Mouse (Mus musculus) adrenal gland (tissue): ENCODE data around the gene Gucy1b2.

ENCODE experiments used
- intact Hi-C: fragments of 180-260 bp; cut with DNase I; formaldehyde crosslinking; loops from one replicate; pipeline ENCODE4 v1.15.1; 2025
- long read RNA-seq, 2 experiments: library from polyadenylated mRNA; unstranded; transcript quantifications; one replicate each; pipeline ENCODE4 v2.0.0; 2020; ENCODE audit warnings: borderline replicate concordance in 1 of 2; ENCODE audit not compliant: insufficient replicate concordance in 1 of 2

Gene Gucy1b2
- long read RNA-seq, experiment 1, result 0 reads
- long read RNA-seq, experiment 2, partial matches to known transcripts, result 1 of 1 reads
- long read RNA-seq, experiment 2, other reads (novel, unspliced or antisense), result 0 of 1 reads

GRCm38 (mm10) chr14:62456239-62456747 is at the start of gene Gucy1b2:
Gene Gucy1b2, minus strand, starts transcription at chr14:62456289.
- intact Hi-C loops, result loop anchor here (1.0 to 10.0 kb wide), 5 partner anchors 124 to 879 kb away; no protein-coding TSS in a partner anchor

GRCm38 (mm10) chr14:62497391-62497790 is 41.3 kb upstream of the Gucy1b2 start:
- intact Hi-C loops, result no loop called here

DNA sequence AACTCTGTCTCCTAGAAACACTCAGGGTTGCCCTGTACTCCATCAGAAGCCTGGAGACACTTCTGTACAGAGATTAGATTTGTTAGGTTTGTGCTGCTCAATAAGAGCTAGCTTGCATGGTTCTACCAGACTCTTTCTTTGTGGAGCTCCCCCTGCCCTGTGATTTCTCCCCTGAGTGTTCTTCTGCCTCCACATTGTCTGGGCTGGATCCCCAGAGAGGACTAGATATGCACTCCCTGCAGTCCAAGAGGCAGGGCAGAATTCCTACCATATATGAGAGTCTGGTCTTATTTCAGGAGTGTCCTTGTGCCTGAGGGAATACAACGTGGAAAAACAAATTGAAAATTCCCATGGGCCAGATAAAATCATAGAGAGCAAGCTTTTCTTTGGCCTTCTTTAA is 40.4 kb upstream of the Gucy1b2 start:
- intact Hi-C loops, result no loop called here

DNA sequence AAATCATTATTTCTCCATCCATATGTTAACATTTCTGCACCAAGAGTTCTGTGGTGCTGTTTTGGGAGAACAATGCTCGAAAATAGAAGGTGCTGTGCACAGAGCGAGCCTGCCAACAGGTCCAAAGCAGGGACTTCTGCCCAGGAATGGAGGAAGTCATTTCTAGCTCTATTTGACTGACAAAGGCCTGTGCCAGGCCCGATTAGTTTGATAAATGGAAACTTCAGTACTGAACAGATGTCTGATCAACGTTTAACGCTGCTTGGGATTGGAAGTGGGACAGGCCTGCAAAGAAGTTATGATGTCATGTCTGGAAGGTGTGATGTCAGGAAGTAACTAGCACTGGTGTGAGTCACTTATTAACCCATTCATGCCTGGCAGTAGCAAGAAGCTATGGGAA is 37.4 kb upstream of the Gucy1b2 start:
- intact Hi-C loops, result loop anchor here (2.0 to 5.0 kb wide), 3 partner anchors 114 to 483 kb away; no protein-coding TSS in a partner anchor

DNA sequence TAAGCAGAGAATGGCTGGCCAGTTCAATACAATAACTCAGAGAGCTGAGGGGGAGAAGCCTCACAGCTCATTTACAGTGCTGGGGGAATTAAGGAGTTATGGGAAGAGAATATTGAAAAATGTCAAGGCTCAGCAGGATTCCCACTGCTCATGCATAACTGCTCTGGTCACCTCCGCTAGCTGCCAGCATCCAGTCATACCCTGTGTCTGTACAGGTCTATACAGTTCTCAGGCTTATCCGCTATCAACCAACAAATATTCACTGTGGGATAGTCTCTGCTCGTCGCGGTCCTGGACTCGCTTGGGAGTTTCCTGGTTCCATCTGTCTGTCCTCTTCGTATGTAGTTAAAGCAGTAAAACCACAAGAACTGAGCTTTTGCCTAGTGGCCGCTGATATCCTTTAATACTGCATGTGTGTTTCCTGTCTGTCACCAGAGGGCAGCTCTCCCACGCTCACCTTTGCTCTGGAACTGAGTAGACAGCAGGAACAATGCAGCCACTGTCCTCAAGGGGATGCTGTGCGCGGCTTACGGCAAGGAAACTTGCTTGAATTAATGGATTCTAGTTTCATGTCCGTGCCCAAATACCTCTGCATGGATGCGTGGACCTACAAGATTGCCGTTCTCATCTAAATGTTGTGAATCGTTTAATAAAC is 36.2 kb upstream of the Gucy1b2 start:
- intact Hi-C loops, result loop anchor here (2.0 to 5.0 kb wide), 3 partner anchors 115 to 484 kb away; no protein-coding TSS in a partner anchor

- intact Hi-C loops, result no loop called here
Measured at GRCm38 (mm10) chr14:62488270-62488669, 32.2 kb upstream of the Gucy1b2 start.

DNA sequence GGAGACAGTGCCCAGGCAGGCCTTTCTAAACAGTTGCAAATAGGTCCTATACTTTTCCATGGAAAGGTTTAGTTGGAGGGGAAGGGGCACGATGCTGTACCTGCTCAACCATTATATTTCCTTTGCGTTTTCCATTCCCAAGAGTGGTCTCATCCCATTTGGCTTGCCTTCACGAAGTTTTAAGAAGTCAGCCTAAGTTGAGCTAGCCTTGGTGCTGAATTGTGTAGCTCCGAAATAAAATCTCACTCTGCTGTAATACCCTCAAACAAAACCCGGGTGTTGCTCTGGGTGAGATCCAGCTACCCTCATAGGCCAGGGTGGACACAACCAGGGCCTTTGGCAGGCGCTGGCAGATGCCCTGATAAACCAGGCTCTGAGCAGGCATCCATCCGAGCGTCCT is 25.3 kb upstream of the Gucy1b2 start:
- intact Hi-C loops, result no loop called here

GRCm38 (mm10) chr14:62479395-62479794 is 23.3 kb upstream of the Gucy1b2 start:
- intact Hi-C loops, result no loop called here

GRCm38 (mm10) chr14:62474481-62474880 is 18.4 kb upstream of the Gucy1b2 start:
- intact Hi-C loops, result no loop called here

DNA sequence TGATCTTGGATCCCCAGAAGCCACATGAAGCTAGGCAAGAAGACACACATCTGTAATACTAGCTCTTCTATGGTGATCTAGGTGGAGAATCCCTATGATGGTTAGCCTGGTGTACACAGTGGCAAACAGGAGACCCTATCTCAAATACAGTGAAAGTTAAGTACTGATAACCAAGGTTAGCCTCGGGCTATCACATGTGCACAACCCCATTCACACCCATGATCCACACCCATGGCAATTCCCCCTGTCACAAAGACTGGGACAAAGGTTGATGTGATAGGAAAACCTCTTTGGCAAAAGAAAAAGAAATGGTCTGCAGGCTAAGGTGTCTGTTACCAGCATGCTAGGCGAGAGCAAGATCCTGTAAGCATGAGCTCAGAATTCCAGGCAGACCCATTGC is 16.0 kb upstream of the Gucy1b2 start:
- intact Hi-C loops, result no loop called here

DNA sequence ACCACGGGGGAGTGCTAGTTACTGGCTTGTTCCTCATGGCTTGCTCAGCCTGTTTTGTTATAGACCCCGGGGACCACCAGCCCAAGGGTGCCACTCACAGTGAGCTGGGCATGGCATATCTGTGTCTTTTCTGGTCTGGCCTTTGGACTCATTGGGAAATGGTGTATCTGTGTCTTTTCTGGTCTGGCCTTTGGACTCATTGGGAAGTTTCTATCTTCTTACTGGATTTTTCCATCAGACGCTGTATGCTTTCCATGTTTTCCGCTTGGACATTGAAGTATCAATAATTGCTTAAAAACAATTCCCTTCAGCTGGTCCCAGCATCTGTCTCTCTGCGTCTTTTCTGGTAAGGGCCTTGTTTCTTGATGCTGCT is 12.7 kb upstream of the Gucy1b2 start:
- intact Hi-C loops, result no loop called here

- intact Hi-C loops, result no loop called here
Measured at GRCm38 (mm10) chr14:62468119-62468752, 12.1 kb upstream of the Gucy1b2 start.

GRCm38 (mm10) chr14:62464966-62465365 is 8.9 kb upstream of the Gucy1b2 start:
- intact Hi-C loops, result no loop called here

- intact Hi-C loops, result loop anchor here (5.0 to 10.0 kb wide), 4 partner anchors 127 to 882 kb away; no protein-coding TSS in a partner anchor
Measured at GRCm38 (mm10) chr14:62459541-62459940, 3.5 kb upstream of the Gucy1b2 start.

DNA sequence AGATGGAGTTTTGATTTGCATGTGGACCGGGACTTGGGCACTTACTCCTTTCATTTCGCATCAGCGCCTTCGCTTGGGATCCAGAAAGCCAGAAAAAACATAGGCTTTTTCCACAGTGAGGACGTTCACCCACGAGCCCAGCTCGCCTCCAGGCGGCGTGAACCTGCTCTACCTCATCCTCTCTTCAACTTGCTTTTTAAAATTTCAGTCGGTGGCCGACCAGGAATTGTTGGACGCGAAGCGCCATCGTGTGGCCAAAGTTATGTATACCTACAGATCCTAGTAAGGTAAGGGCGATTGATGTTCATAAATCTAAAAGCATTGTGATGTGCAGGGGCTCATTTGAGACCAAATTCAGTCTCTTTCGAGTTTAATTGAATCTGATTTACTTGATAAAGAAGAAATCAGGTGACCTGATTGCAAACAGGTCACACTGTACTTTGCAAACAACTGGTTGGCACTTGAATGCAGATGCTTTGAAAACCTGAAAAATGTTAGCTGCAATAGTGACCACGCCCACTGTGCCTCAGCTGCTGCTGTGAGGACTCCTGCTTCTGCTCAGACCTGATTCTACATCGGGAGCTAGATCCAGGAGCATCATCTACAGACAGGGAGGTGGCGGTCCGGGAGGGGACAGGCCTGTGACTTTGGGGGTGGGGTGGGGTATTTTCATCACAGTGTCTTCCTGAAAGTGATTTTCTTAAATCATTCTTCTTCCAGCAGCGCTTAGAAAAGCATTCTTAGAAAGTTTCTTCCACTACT is 1.5 kb upstream of the Gucy1b2 start:
- intact Hi-C loops, result loop anchor here (5.0 to 10.0 kb wide), 4 partner anchors 125 to 880 kb away; no protein-coding TSS in a partner anchor

- intact Hi-C loops, result loop anchor here (5.0 to 10.0 kb wide), 4 partner anchors 123 to 878 kb away; no protein-coding TSS in a partner anchor
Measured at GRCm38 (mm10) chr14:62455570-62455879, 564 bp downstream of the Gucy1b2 start.

DNA sequence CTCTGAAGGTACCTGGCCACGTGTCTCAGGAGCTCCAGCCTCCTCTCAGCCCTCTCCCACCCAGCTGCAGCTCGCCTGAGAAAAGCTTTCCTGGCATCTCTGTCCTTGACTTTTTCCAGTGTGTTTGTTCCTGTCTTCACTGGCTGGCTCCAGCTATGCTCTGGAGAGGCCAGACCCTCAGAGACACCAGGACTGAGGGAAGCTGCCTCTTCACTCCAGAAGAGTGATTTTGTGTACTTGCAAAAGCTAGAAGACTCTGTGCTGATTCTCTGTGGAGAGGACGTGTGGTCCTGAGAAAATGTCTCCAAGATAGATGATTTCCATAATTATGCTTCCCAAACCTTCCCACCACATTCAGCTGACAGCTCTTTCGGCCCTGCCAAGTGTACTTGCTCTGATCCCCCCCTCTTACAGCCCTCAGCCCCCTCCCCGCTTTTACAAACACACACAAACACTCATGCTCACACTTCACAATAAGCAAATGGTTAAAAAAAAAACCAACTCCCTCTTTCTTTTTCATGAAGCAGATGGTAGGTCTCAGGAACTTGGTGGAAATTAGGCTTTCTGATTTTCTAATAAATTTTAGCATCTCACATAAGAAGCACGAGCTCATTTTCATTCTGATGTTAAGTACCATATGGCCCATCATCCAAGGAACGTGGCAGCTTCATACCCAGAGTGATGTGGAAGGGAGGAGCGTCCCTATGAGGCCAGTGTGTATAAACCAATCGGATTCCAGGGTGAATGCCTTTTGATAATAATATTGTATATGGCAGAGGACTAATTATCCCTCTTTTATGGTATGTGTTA is 1.1 kb downstream of the Gucy1b2 start:
- intact Hi-C loops, result loop anchor here (5.0 to 10.0 kb wide), 4 partner anchors 123 to 878 kb away; no protein-coding TSS in a partner anchor

DNA sequence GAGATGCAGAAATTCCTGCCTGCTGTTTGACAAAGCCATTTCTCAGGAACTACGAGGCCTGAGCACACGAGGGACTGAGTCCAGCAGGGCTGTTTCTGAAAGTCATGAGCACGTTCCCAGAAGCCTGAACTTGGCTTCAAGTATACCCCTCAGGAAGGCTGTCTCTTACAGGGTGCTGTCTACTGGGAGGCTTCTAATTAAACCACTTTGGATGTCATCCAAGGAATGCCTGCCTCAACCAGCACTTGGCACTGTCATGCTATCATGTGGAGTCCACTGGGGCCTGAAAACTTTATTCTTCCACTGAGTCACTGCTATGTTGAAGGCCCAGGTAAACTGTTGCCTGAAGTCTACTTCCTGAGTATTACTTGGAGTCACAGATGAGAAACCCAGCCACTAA is 2.0 kb downstream of the Gucy1b2 start:
- intact Hi-C loops, result loop anchor here (10.0 kb wide), 1 partner anchor 799 kb away; no protein-coding TSS in a partner anchor

- intact Hi-C loops, result loop anchor here (10.0 kb wide), 1 partner anchor 798 kb away; no protein-coding TSS in a partner anchor
Measured at GRCm38 (mm10) chr14:62453276-62453675, 2.8 kb downstream of the Gucy1b2 start.

GRCm38 (mm10) chr14:62450706-62451105 is 5.4 kb downstream of the Gucy1b2 start:
- intact Hi-C loops, result loop anchor here (10.0 kb wide), 1 partner anchor 796 kb away; no protein-coding TSS in a partner anchor

DNA sequence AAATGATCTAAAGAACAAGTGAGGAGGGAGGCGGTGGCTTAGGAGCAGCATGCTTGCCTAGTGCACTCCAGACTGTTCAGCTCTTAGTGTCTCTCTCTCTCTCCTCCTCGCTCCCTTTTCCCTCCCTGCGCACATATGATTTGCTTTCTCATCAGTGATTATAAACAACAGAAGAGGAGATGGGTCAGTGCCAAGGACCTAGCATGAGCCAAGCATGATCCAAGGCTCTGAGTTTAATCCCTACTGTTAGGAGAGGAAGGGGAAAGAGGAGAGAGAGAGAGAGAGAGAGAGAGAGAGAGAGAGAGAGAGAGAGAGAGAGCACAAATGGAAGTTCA is 8.9 kb downstream of the Gucy1b2 start:
- intact Hi-C loops, result no loop called here
